Mouse (Mus musculus) megakaryocyte, embryonic 14.5 days (primary cell): ENCODE measurements at regions not wholly inside any gene's neighbourhood (a gene's known extent, or its start where the extent isn't known, plus 50 kb on each side); places are given as distances from the start of the nearest gene placed in this dataset.

Experiments
- FLI1 ChIP-seq: IDR thresholded peaks from 2 replicates; pipeline ENCODE4 v1.6.1; 2012; ENCODE audit warnings: low read length, inconsistent platforms, mixed read lengths
- GATA1 ChIP-seq: IDR thresholded peaks from 3 replicates; pipeline ENCODE4 v1.6.1; 2012; ENCODE audit warnings: mixed read lengths, low read length, inconsistent platforms, borderline replicate concordance

GRCm38 (mm10) chr1:190366631-190367030, 196.1 kb upstream of the Prox1 start:
- TF ChIP-seq FLI1: no peak
- no peak for TF ChIP-seq GATA1
